Mouse (Mus musculus): ENCODE data around the gene Irf4.

Irf4 gene

DNA sequence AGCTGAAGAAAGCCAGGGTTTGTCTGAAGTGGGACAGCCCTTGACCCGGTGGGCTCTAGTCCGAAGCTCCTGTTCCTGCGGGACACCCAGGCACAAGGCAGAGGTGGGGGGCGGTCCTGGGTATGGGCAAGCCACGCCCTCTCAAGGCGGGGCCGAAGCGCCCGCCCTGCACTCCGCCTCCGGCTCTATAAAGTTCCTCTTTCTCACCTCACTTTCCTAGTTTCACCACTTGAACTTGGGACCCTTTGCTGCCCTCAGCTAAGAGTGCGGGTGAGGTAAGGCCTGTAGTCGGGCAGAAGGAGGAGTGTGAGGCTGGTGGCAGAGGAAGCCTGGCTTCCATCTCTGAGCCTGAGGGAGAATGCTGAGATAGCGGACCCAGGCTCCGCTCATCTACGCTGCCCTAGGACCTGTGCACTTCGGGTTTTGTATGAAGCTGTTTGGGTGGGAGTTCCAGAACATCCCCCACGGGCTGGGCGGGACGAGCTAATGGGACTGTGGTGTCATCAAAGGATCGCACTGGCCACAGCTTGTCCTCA is at the start of gene Irf4:
TSS of gene Irf4 (plus strand) at position 206 of the 536 bp plus-strand sequence.
- DNase-seq = peak; percentile 50

- no peak for DNase-seq
These were observed 46.3 kb upstream of the Irf4 start for GRCm38 (mm10) chr13:30702695-30703094.

DNA sequence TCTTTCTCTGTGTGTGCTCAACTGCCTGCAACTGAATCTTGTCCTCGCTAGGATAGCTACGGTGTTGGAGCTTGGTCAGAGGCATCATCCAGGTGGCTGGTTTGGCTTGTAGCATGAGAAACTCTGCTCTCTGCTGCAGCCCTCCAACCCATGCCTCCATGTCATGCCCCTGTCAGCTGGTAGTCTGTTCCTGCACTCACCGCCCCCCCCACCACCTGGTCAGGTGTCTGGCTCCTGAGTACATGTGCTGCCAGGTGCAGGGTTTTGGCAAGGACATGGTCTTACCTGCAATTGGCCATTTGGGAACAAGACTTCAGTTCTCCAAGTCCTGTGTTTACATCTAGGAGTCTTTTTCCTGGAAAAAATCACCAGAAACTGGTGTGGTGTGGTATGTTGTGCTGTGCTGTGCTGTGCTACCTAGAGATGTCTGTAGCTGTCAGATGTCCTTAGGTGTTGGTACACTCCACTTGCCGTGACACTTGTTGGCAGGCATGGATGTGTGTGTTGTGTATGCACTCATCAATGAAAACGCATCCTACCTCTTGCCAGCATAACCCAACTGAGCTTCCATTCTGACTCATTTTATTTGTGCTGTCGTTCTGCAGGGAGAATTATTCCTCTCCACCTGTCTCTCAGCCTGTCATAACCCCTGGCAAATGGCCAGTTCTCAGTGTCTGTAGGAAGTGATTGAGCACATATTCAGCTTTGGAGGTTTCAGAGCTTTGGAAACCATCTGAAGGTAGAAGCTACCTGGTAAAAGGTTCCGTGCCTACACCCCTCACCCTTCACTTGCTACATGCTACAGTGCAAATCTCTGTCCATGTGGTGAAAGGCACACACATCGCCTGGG is 44.6 kb upstream of the Irf4 start:
- DNase-seq = no peak

DNA sequence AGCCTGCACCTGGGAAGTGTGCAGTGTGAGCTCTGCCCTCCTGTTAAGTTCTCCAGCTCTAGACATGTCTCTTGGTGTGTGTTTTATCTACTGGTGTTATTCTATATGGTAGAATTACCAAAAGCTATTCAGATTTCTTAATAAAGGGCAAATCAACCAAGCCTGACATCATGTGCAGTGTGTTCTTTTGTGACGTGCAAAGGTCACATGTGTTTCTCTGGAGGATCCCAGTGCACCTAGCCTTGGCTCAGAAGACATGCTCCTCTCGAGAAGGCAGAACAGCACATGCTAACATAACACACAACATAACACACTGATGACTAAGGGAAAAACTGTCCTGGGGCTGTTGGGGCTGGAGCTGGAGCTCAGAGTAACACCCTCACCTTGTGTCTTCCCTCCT is 38.0 kb upstream of the Irf4 start:
- no peak for DNase-seq

- no peak for DNase-seq
These were observed 37.3 kb upstream of the Irf4 start for GRCm38 (mm10) chr13:30711711-30712110.

- DNase-seq = no peak
These were observed 36.7 kb upstream of the Irf4 start for GRCm38 (mm10) chr13:30712280-30712679.

DNA sequence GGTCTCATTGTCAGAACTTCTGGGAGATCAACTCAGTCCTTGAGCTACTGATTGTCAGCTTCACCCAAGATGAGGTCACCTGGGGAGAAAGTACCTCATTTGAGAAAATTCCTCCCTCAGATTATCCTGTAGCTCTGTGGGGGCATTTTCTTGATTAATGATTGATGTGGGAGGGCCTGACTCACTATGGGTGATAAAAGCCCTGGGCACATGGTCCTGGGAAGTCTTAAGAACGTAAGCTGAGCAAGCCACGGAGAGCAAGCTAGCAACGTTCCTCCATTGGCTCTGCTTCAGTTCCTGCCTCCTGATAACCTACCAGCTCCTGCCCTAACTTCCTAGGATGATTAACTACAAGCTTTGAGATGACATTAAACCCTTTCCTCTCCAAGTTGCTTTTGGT is 35.4 kb upstream of the Irf4 start:
- DNase-seq = peak; percentile 79

DNA sequence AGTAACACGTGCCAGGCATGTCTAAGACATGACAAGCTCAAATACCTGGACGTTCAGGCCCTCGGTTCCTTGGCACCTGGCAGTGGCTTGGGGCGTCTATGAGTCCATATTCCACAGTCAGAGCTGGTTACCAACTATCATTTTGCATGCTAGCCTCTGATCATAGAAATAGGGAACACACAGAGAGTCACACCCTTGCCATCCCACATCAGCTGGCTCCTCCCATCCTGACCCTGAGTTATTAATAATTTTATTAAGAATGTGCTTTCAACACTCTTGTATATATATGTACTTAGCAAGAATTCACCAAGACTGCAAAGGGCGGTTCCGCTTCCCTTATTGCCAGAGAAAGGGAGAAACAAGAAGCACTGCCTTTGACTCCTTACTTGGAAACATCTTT is 34.5 kb upstream of the Irf4 start:
- DNase-seq = no peak

- DNase-seq = no peak
These were observed 34.0 kb upstream of the Irf4 start for GRCm38 (mm10) chr13:30715060-30715459.

- no peak for DNase-seq
These were observed 33.5 kb upstream of the Irf4 start for GRCm38 (mm10) chr13:30715573-30715972.

GRCm38 (mm10) chr13:30716611-30717010 is 32.4 kb upstream of the Irf4 start:
- no peak for DNase-seq

DNA sequence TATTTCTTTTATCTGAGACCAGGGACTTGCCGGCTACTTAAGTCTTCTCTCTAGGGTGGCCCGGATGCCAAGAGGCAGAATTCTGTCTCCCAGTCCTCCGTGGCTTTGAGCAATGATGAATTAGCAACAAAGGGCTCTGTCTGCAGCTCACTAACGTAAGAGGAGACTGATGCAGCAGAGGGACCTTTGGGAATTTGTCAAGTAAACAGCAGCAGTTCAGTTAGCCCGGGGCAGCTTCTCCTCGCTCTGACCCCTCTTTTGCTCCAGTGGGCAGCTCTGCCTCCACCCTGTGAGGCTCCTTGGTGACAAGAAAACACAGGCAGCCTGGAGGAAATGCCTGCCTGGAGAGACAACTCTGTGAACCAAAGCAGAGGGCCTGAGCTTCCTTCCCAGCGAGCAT is 26.4 kb upstream of the Irf4 start:
- no peak for DNase-seq

DNA sequence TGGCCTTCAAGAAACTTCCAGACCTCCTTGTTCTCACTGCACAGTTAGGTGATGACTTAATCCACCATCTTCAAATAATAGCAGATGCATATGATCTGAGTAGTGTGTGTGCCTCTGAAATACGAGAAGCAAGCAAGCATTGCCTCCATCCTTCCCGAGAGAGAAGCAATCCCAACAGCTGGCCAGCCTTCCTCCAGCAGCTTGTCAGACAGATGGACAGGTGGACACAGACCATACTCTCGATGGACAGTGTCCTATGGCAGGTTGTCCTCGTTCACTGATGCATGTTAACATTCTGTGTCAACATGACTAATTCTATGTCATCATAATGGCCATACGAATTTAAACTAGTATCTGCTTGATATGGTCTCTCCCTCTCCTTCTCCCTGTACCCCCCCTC is 25.8 kb upstream of the Irf4 start:
- DNase-seq = no peak

- DNase-seq = no peak
These were observed 25.2 kb upstream of the Irf4 start for GRCm38 (mm10) chr13:30723858-30724257.

GRCm38 (mm10) chr13:30724691-30725271 is 24.2 kb upstream of the Irf4 start:
- no peak for DNase-seq

GRCm38 (mm10) chr13:30726879-30727278 is 22.1 kb upstream of the Irf4 start:
- DNase-seq = no peak

GRCm38 (mm10) chr13:30728155-30728554 is 20.9 kb upstream of the Irf4 start:
- DNase-seq = no peak

DNA sequence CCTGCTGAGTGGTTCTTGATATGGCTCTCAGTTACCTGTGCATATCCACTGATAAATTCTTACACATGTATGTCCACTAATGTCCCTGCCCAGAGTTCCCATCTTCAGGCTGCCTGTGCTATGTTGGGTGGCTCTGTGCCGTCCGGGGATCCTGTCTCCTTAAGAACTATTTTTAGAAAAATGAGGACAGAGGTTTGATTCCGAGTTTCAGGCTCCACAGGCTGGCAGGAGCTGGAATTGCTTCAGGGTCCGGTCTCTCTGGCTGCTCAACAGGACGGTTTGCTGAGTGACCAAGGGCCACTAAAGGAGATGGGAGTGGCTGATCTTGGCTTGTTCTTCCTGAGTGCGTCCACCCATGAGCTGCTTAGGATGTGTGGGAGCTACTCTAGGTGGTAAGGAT is 19.8 kb upstream of the Irf4 start:
- peak; percentile 24 for DNase-seq

GRCm38 (mm10) chr13:30730104-30730793 is 18.8 kb upstream of the Irf4 start:
- no peak for DNase-seq

DNA sequence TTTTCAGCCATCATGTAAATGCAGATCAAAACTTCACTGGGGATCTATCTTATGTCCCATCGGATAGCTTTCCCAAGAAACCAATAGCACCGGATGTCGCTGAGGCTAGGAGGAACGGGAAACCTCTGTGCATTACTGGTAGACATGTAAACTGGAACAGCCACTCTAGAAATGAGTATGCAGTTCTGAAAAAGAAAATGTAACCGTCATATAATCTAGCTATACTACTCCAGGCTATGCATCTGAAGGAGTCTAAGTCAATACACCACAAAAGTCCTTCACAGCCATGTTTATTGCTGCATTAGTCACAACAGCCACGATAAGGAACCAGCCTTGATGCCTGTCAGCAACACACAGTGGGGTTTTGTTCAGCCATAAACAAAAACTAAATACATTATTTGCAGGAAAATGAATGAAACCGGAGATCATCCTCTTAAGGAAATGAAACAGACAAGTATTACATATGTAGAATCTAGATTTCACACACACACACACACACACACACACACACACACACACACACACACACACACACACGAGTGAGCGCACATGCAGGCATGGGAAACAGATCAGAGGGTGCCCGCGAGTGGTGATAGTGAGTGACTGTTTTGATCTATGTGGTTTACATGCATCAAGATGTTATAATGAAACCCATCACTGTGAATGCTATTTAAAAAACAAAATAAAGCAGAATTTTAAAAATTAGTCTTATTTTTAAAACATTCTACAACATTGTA is 16.1 kb upstream of the Irf4 start:
- DNase-seq = no peak

GRCm38 (mm10) chr13:30736721-30737120 is 12.3 kb upstream of the Irf4 start:
- no peak for DNase-seq

DNA sequence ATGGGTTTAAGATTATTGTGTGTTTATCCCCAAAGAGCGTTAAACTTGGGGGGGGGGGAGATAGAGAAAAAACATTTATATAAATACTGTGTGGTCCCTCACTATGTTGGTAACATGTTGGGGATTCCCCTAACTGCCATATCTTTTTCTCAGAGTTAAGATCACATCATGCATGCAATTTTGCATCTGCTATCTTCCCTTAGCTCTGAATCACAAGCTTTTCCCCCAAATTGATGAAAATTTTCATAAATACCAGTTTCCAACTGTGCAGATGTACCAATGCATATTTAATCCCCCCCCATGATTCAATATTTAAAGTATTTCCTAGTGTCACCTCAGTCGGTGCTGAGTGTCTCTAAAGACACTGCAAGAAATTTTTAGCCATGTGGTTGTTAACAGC is 11.8 kb upstream of the Irf4 start:
- no peak for DNase-seq

- DNase-seq = no peak
These were observed 10.7 kb upstream of the Irf4 start for GRCm38 (mm10) chr13:30738310-30738840.

Data from kidney, adult 11 months (tissue).